Mouse (Mus musculus) erythroblast, embryonic 14.5 days (primary cell): ENCODE measurements around the gene Trpm3.

Experiments
- GATA1 ChIP-seq: IDR thresholded peaks from 2 replicates; pipeline ENCODE4 v1.6.1; 2012; ENCODE audit warnings: low read length, inconsistent platforms, mixed read lengths
- TAL1 ChIP-seq: IDR thresholded peaks from 3 replicates; pipeline ENCODE4 v1.6.1; 2012; ENCODE audit warnings: low read length, inconsistent platforms, mixed read lengths

DNA sequence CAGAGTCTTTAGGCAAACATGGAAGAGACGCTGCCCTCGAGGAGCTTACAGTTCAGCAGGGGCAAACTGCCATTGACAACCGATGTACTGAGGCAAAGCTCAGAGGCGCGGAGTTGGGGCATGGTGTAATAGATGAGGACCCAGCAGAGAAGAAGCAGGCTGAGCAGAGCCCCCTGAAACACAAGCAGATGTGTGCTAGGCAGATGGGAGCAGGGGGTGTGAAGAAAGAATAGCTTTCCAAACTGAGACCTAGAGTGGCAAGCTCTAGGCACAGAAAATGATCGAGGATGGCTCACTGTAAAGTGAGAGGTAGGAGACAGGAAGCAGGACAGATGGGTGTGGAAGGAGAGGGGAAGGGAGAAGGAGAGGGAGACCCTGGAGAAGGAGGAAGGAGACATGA lies 792.2 kb downstream of the Trpm3 start:
- TF ChIP-seq TAL1 (no peak), GATA1 (no peak)
